Mouse (Mus musculus): Measurements from ENCODE around the gene Ncf2. TPM values are rescaled to one million over a fixed set of nuclear protein-coding genes. Genes with fewer than 3 reads are reported as not detected.

Ncf2 gene
- total RNA-seq, 2 experiments from 2014 or later: 252 to 373 TPM

DNA sequence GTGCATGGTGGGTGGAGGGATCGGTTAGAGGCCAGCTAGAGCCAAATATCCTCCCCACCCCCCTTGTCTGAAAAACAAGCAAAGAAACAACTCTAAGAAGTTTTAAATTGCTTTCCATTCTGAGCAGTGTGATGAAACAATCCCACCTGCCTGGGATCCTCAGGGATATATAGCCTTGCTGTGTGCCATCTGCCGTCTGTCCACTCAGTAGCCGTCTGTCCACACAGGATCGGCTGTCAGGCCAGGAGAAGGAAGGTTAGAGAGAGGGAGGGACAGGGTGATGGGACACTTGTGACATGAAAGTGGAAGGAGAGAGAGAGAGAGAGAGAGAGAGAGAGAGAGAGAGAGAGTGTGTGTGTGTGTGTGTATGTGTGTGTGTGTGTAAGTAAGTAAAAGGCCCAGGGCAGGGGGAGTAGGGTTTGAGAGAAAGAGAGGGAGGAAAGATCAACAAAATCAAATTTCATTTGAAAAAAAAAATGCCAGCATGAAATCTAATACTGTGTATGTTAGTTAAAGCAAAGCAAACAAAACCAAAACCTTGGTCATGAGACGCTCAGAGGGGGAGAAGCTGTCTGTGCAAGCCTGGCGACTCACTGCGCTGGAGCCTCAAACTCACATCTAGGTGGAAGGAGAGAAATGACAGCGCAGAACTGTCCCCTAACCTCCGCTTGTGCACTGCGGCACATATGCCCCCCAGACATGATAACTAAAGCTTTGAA is 28.8 kb downstream of the Ncf2 start:
- ATAC-seq (ENCODE audit: poor library complexity, severe bottlenecking): no peak

DNA sequence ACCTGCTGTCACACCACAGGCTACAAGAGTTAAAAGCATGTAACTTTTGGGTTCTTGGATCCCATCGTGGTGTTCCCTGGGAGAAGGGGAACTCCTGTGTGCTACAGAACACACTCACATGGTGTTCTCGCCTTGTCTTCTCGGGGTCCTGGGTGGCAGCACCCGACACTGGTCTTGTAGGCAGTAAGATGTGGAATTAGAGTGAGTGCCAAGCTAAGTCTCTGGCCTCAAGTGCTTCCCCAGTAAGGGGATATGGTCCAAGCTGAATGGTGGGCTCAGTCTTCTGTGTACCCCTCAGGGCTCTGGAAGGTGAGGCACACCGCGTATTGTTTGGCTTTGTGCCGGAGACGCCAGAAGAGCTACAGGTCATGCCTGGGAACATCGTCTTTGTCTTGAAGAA is 30.1 kb downstream of the Ncf2 start:
- ATAC-seq (ENCODE audit: poor library complexity, severe bottlenecking): no peak

DNA sequence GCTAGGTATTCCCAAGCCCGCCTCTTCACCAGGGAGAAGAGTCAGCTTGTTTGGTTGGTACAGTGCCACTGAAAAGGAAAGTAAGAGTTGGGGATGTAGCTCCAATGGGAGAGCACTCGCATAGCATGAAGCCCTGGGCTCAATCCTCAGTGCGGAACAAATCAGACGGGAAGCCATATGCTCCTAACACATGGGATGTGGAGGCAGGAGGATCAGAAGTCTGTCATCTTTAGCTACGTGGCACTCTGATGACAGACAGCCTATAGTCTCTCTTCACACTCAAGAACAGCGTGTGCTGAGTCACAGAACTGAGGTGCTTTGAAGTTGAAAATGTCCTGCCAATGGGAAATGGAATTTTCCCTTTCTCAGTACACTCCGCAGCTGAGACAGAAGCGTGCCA is 31.0 kb downstream of the Ncf2 start:
- no peak for ATAC-seq (ENCODE audit: poor library complexity, severe bottlenecking)

DNA sequence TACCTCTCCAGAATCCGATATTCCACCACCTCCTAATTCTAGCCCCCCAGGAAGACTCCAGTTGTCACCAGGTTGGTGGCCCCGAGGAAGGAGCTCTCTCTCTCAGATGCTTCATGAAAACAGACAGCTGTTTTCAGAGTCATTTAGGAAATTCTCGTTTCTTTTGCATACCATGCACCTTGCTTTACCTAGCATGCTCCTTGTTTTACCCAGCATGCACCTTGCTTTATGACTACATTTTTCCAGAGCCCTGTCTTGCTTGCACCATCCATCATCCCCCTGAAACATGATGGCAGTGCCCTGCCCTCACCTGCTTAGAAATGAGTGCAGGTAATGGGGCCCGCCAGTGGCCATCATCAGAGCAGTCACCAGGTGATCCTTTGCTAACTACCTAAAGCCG is 31.6 kb downstream of the Ncf2 start:
- no peak for ATAC-seq (ENCODE audit: poor library complexity, severe bottlenecking)

DNA sequence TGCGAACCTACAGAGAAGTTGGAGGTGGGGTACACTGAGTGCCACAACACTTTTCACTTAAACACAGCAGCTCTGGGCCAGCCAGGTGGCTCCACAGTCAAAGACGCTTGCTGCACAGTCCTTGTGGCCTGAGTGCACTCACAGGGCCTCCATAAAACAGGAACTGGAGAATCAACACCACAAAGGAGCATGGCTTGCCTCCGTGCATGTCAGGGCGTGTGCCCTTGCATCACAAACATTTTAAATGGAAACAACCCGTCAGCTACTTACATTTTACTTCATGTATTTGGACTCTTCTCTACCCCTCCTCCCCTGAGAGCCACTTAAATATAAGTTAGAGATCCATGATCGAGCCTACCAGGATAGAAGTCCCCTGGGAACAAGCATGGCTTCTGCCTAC is 32.3 kb downstream of the Ncf2 start:
- ATAC-seq (ENCODE audit: poor library complexity, severe bottlenecking): peak; percentile 85

DNA sequence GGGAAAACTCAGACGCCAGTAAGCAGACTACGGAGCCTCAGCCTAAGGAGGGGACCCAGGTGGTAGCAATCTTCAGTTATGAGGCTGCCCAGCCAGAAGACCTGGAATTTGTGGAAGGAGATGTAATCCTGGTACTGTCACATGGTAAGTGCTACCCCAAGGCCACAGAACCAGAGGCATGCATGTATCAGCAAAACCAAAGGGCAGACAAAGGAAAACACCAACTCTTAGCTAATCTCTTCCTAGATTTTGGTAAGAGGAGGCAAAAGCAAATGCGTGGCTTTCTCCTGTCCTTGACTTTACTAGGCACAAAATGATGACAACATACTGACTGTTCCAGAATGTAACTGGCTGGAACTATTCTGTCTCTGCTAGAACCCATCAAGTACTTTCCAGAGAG is 35.1 kb downstream of the Ncf2 start:
- no peak for ATAC-seq (ENCODE audit: poor library complexity, severe bottlenecking)

DNA sequence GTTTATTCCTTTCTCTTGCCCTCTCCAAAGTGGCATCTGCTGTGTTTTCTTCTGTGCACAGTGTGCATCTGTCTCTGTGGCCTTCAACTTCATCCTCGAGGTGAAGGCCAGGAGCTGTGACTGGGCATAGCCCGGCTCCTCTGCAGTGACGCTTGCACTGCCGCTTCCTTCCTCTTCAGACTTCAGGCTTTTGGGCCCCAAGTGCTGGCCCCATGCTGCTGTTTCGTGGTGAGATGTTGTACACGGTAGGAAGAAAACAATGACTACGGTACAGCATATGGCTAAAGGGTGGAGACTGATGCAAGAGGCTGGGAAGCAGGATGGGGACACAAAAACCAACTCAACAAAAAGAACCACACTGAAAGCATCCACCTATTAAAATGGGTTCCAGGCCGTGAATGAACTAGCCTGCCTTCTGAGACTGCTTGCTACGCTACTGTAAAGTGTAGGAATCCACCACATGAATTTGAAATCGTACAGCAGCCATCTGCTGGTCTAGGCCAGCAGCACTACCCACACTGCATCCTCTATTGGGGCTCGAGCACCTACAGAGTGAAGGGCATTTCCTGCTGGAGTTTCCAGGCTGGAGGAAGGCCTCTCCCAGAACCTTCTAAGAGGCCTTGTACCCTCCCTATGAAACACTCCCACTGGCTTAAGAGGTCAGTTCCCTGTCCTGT is 38.2 kb downstream of the Ncf2 start:
- peak; percentile 78 for ATAC-seq (ENCODE audit: poor library complexity, severe bottlenecking)

DNA sequence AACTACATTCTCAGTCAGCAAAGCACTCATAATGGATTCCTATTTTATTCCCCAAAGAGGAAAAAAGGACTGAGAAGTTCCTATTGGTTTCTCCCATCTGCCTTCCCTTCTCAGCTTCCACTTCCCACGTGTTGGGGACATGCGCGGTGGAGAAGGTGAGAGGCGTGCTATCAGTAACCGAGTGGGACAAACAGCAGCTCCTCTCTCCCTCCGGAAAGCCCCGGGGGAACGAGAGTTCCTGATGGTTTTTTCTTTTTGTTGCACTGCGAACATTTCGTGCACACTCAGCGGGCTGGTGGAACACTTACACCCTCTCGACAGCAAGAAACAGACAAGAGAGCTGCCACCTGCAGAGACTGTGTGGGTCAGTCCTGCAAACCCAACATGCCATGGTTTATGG is 38.8 kb downstream of the Ncf2 start:
- no peak for ATAC-seq (ENCODE audit: poor library complexity, severe bottlenecking)

DNA sequence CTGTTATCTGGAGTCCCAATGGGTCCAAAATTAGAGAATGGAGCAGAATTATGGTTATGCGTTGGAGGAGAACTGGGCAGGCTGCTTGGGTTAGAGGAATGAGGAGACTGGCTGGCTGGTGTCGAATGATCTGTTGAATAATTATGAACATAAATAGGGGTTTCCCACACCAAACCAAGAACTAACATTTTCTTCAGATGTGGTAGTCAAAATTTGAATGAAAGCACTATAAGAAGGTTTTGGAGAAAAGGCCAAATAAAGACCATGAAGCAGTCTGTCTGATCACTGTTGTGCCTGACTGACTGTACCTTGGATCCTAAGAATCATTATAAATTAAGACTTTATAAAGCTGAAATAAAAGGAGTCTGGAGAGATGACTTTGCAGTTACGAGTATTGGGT is 40.3 kb downstream of the Ncf2 start:
- no peak for ATAC-seq (ENCODE audit: poor library complexity, severe bottlenecking)

DNA sequence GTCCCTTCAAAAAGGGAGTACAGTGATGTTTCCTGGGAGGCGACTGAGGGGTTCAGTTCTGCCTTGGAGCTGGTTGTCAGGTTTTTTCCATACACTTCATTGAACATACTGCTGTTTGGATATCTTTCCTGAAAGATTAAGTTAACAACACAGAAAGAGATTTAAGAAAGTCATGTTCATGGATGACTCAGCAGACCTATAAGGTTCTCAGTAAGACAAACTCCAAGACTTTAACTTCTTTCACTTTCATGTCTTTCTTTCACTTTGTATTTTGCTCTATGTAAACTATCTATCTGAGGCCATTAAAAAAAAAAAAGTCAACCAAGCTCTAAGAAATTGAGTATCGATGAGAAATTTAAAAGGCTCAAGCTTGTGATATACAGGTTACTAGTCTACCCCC is 41.1 kb downstream of the Ncf2 start:
- no peak for ATAC-seq (ENCODE audit: poor library complexity, severe bottlenecking)

DNA sequence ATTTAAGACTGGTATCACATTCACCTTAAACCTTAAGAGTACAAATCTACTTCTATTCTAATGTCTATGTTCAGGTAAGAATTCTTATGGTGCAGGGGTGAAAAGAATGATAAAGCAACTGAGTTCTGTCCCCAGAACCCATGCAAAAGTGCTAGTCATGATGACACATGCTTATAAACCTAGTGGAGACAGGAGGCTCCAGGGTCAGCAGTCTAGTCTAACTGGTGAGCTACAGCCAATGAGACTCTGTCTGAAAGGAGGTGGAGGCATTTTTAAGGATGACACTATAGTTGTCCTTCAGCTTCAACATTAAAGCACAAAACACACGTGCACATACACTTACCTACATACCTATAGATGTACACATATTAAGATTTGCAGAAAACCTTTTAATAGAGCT is 44.6 kb downstream of the Ncf2 start:
- no peak for ATAC-seq (ENCODE audit: poor library complexity, severe bottlenecking)

DNA sequence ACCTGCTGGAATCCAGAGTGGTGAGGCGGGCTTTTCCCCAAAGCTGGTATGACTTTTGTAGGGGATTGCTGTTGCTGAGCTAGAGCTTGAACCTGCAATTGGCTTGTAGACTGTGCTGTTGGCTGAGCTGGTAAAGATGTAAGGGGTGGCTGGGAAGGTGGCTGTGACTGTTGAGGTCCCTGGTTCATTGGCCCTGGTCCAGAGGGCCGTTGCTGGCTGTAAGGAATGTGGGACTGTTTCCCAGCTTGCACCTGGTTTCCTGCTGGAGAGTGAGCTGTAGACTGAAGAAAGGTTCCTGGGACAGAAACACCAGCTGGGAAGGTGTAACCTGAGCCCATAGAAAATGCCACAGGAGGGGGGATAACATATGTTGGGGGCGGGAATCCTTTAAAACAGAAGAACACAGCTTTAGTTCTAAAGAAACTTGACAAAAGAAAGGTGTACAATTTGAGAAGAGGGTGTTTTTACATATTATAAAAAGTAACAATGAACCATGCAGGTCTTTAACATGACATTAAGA is 45.3 kb downstream of the Ncf2 start:
- no peak for ATAC-seq (ENCODE audit: poor library complexity, severe bottlenecking)

DNA sequence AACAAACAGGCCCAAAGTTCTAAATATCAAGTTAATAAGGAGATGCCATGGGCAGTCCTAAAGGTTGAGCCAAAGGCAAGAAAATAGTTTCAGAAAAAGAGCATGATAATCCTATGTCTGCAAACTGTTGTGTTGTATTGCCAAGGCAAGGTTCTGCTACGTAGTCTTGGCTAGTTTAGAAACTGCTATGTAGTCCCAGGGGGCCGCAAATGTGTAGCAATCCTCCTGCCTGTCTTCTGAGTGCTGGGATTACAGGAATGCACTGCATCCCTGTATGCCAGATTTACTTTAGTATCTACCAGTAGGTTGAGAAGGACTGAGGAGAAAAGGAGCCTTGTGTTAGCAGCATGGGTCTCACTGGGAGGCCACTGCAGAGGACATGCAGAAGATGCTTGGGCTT is 46.9 kb downstream of the Ncf2 start:
- no peak for ATAC-seq (ENCODE audit: poor library complexity, severe bottlenecking)

DNA sequence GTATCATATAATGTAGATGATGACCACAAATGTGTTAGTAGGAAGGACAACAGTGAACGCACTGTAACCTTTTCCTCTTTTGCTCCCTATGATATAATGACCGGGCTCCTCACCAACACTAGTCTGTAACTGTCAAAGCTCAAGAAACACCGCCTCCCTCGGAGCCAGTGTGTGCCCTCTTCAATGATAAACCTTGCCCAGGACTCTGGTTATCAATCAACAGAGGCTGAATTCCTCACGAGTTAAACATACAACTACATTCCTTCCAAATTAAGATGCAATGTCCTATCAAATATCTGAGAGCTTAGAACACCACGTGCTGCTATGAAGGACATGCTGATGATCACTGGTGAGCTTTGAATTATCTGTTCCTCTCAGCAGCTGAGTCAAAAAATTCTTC is 69.9 kb downstream of the Ncf2 start:
- ATAC-seq (ENCODE audit: poor library complexity, severe bottlenecking): no peak

DNA sequence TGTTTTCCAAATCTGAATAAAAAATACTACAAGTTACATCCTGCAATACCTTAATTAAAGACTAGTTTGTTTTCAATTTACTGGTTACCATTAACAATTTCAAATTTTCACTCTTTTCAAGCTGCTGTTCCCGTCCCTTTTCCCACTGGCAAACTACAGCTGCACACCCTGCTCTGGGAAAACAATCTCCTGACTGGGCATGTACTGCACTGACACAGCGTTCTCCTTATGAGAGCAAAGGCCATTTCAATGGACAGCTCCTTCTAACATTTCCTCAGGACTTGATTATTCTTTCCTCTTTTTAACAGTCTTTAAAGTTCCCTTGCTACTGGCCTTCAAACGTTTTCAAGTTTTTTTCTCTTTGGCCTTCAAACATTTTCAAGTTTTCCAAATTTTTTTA is 71.0 kb downstream of the Ncf2 start:
- ATAC-seq (ENCODE audit: poor library complexity, severe bottlenecking): no peak

Other genes starting within 250 kb of the Ncf2 start
- not detected in 2 replicates for gene Apobec4, start 49.6 kb upstream of the Ncf2 start, total RNA-seq (2015)
- gene Apobec4, start 49.6 kb upstream of the Ncf2 start, total RNA-seq (2017): not detected in 2 replicates
- 1.7 and 3.0 TPM in 2 replicates for gene Rgl1, start 33.8 kb upstream of the Ncf2 start, total RNA-seq (2015)
- gene Rgl1, start 33.8 kb upstream of the Ncf2 start, total RNA-seq (2017): 2.9 TPM in 2 replicates
- 786 and 868 TPM in 2 replicates for gene Arpc5, start 33.7 kb upstream of the Ncf2 start, total RNA-seq (2015)
- 396 and 424 TPM in 2 replicates for gene Arpc5, start 33.7 kb upstream of the Ncf2 start, total RNA-seq (2017)
- gene Smg7, start 102.5 kb downstream of the Ncf2 start, total RNA-seq (2015): 75.7 and 77.3 TPM in 2 replicates
- 20.7 and 31.9 TPM in 2 replicates for gene Smg7, start 102.5 kb downstream of the Ncf2 start, total RNA-seq (2017)
- not detected in 2 replicates for gene Nmnat2, start 154.8 kb downstream of the Ncf2 start, total RNA-seq (2015)
- gene Nmnat2, start 154.8 kb downstream of the Ncf2 start, total RNA-seq (2017): not detected in 2 replicates

All from megakaryocyte, adult 5-6 weeks (primary cell).